Mouse (Mus musculus) MEL-GATA-1-ER (cell line): Measurements from ENCODE around the gene Tmem54.

Experiments used
- DNase-seq: peaks from one replicate; pipeline ENCODE4 v3.0.0-alpha.2; 2012; ENCODE audit warnings: low read depth; ENCODE audit errors: extremely low read depth

The Tmem54 gene

DNA sequence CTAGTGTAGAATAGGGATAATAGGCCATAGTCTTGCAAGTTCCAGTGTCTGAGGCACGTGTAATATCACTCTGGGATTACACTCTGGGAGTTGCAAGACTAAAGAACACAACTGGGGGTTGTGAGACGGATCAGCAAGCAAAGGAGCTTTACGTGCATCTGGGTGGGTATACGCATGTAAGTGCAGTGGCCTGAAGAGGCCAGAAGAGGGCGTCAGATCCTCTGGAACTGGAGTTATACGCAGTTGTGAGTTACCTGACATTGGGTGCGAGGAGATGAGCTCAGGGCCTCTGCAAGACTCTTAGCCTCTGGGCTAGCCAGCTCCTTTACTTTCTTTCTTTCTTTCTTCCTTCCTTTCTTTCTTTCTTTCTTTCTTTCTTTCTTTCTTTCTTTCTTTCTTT lies 8.3 kb upstream of the Tmem54 start:
- no peak for DNase-seq

DNA sequence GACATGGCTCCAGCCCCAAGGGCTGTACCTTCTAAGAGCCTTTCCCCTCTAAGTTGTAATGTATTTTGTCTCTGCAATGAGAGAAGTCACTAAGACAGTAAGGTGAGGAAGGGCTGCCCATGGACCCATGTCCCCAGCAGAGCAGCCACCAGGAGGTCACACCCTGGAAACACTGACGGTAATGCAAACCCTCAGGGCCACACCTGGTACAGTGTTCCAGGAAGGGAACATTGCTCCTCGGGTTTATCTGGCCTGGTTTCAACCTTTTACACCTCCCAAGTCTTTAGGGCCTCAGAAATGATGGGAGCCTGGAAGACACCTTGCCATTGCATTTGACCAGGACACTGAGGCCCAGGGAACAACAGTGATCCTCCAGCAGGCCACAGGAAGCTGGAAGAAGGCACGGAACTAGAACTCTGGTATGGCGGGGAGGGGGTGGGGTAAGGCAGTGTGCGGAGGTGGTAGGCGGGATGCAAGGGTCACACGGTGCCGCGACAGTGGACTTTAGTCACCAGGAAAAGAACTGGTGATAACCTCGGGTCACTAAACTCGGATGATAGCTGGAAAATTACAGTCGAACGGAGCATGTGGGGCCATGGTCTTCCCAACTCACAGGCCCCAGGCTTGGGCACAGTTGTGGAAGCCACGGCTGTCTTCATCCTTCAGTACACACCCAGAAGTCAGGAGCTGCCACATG lies 3.1 kb upstream of the Tmem54 start:
- DNase-seq: no peak

DNA sequence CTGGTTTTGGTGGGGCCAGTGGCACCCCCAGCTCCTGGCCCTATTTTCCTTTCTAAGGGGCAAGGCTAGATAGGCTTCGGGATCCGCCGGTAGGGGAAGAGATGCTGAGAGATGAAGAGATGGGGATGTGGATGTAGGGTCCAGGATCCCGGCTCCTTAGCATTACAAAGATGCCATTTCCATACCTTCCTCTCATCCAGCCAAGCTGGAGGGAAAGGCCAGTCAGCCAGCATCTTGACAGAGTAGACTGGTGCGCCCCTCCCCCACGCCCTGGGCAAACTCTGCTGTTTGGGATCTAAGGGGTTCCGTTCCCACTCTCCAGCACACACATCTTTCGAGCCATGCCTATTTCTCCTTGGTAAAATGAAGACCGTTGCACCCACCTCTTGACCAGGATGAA lies 725 bp downstream of the Tmem54 start:
- no peak for DNase-seq

DNA sequence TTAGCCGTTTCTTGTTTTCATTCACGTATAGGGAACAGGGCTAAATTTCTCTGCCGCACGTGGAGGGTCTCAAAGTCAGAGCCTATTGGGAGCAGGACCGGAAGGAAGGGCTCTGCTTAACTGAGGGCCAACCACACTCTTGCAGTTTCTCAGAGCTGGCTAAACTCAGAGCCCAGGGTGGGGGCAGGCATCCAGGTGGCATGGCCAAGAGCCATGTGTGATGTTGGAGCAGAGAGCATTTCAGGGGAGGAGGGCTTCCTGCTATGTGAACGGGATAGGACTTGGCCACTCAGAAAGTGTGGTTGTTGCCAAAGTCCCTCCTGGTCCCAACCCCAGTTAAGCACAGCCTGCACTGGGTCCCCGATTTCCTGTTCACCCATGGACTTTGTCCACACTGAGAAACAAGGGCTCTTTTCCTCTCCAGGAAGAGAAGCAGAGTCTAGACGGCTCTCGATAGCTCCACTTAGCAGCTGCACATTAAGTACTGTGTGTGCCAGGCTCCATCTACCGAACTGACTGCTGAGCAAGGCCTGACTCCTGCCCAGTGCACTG lies 2.1 kb downstream of the Tmem54 start:
- DNase-seq: no peak

DNA sequence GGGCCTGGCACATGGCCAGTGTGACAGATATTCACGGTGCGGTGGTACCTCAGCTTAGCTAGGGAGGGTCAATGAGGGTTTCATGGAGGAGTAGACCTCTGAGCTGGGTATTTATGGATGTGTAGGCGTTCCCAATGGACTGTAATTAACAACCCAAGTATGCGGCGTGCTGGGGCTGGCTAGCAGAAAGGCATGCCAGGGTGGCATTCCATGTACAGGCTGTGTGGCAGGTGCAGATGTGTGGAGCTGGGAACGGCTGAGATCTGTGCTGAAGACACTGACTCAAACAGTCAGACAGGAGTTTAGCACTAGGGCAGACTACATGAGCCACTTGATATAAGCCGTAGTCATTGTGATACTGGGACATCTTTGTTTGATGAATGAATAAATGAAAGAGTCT lies 3.3 kb downstream of the Tmem54 start:
- no peak for DNase-seq

DNA sequence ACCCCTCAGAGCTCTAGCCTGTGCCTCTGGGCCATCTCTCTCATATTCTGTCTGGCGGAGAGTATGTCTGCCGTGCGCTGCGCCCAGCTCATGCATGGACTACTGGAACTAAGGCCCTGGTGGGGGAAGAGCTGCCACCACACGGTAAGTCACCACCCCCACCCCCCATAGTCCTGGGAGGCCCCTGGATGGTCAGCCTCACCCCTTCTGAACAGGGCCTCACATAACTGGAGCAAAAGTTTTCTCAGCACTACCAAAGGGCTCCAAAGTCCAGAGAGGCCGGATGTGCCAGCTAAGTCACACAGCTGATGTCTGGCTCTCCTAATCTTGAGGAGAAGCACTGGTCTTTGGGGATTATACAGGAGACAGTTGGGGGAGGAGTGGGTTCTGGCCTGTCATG lies 5.5 kb downstream of the Tmem54 start:
- no peak for DNase-seq

DNA sequence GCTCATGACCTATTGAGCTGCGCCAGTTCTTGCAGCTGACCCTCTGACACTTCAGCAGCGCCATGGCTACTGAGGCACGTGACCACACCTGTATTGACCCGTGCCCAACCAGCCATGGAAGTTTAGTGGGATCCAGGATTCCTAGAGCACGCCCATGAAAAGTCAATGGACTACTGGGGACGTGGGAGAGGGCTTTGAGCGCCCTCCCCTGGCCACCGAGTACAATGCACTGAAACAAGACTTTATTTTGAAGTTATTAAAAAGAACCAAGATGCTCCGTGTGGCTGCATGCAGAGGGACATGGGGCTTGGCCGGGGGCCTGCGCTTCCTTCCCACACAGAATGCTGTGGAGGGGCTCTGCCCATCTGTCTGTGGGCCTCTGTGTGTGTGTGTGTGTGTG lies 6.0 kb downstream of the Tmem54 start:
- no peak for DNase-seq

DNA sequence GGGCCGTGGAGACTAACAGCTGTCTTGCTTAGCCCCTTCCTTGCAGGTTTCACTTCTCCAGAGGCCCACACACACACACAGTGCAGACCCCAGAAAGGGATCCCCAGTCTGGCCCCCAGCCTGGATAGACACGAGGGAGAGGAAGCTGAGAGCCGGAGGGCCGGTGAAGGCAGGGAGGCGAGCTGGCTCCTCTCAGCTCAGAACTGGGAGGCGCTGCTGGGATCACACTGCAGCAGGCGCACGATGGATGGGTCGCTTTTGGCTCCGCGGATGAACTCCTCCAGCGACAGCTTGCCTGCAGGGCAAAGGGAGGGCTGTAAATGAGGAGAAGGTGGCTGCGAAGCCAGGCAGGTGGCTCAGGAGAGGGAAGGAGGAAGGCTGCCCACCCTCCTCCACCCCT lies 6.9 kb downstream of the Tmem54 start:
- DNase-seq: no peak

DNA sequence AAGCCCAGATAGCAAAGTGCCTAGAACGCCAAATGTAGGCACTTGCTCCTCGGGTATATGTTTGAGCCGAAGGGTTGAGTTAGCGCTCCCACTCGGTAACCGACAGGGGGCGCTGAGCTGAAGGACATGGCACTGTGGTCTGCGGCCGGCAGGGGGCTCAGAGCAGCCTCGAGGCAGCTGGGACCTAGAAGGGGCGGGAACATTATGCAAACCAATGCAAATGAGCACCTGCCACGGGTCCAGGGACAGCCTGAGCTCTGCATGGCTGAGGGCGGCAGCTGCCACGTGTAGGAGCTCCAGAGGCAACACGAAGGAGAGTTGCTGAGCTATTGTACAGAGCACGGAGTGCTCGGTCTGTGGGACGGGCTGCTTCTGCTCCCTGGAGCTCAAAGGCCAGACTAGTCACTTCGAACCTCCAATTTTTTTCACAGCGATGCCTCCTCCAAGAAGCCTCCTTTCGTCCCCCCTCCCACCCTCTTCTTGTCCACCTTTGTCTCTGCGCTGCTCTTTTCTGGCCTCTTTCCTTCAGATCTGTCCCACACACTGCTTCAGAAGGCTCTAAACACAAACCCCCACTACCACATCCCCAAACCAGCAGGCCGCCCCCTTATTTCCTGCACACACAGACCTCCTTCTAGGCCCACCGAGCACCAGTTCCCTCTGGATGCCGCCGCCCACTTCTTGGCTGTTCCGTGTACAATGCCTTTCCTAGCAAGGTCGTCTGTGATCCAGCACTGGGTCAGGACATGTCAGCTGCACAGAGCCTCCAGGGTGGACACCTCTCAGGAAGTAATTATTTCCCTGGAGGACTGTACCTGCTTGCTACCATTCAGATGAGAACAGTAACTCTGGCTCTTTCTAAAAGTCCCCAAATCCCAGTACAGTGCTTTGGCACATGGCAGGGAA lies 8.0 kb downstream of the Tmem54 start:
- DNase-seq: peak; percentile 45

DNA sequence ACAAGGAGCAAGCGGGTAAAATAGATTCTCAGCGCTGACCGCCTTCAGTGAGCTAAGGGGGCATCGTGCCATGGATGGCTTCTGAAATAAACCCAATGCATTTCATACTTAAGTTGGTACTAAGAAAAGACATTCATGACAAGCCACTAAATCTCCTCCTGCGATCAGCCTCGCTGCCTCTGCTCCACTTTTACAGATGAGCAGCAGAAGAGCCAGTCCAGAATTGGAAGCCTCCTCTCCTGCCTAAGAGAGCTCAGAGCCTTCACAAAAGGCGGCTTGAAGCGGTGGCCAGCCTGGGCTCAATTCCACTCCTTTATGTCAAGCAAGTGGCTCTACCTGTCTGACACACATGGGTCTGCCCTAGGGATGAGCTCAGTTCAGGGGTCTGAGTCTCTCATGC lies 11.4 kb downstream of the Tmem54 start:
- DNase-seq: no peak

DNA sequence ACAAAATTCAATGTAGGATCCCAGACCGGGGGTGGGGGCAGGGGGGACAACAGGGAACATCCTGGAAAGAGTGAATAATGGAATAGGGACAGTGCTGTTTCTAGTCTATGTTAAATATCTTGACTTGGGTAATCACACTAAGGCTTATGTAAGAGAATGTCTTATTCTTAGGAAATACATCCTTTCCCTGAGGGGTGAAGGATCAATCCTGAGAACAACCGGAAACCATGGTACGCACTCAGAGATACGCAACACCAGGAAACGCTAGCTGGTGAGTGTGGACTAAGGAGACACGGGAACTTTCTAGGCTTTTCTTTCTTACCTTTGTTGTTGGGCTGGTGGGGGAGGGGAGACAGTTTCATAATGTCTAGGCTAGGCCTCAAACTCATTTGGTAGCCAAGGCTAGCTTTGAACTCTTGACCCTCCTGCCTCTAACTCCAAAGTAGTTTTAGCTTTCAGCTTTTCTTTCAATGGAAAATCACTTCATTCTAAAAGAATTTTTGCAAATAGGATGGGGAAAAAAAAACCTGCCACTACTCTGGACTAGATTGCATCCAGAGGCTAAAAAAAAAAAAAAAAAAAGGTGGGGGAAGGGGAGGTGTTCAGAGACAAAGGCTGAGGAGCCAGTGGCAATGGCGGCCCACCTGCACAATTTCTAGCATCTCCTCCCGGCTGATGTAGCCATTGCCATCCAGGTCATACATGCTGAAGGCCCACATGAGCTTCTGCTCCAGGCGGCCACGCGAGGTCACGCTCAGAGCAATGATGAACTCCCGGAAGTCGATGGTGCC lies 12.6 kb downstream of the Tmem54 start:
- DNase-seq: no peak

DNA sequence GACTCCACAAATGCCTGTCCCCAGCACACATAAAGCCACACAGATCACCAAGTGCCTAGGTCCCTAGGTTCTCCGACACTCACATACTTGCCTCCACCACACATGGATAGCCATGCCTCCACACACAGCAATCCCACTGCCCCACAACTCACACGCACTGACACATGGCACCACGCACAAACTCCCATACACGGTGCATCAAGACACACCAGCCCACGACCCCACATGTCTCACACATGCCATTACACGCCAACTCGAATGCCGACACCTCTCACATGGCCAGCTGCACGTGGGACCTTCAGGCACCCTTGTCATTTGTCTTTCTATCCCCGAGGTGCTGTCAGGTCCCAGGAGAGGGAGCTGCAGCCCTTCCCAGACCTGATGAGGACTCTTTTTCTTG lies 14.4 kb downstream of the Tmem54 start:
- DNase-seq: no peak

DNA sequence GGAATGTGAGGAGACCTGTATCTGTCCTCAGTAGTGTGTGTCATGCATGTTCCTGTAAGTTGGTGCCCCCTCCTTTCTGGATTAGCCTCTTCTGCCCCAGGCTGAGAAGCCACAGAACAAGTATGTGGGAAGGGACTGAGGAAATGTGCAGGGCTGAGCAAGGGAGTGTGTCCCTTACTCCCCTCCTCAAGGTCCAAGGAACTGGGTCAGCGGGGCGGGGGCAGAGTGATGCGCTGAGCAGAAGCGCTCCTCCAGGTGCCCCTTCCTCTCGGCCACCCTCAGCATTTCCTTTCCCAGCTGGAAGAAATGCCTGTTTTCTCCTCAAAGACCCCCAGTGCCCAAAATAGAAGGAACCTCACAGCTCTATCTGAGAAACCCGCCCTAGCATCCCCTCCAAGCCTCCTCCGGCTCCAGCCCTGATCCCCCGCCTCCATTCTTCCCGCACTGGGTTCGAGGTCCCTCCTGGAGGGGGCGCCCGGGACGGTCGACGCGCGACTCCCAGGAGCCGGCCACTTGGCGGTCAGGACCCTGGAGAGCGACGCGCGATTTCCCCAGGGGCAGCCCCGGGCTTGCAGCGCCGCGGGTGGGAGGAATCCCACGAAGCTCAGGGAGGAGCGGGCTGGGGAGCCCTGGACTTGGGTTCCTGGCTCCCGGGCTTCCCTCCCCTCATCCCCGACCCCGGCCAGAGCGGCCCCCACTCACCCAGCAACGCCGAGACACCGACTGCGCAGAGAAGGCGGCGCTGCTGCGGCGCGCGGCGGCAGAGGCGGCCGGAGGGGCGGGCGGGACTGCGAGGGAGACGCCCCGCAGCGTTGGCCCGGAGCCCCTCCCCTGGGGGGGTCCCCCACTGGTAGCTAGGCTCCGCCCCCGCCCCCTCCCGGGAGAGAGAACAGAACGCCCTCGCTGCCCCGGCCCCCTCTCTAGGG lies 15.4 kb downstream of the Tmem54 start:
- no peak for DNase-seq

DNA sequence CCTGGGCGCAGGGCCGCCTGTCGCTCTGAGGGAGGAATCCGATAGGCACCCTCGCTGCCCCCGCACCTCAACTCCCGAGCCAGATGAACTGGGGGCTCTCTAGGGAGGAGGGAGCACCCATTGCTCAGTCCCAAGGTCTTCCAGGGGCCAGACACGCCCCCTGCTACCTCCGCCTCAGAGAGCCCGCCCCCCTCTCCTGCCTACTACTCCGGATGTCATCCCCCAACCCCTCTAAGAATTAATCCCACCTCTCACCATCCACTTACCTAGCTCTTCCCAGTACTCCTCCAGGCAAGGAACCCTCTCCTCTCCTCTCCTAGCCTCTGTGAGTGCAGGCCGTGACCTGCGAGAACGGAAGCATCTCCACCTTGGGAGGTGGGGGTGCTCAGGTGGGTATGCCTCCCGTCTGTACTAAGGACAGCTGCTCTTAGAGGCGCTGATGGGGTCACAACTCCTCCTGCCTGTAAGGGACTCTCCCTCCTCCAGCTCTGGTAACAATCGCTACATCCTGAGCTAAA lies 16.3 kb downstream of the Tmem54 start, which contains the start of gene Hpca:
Gene Hpca, minus strand, starts transcription at position 468 of the 518 bp plus-strand sequence.
- DNase-seq: no peak

DNA sequence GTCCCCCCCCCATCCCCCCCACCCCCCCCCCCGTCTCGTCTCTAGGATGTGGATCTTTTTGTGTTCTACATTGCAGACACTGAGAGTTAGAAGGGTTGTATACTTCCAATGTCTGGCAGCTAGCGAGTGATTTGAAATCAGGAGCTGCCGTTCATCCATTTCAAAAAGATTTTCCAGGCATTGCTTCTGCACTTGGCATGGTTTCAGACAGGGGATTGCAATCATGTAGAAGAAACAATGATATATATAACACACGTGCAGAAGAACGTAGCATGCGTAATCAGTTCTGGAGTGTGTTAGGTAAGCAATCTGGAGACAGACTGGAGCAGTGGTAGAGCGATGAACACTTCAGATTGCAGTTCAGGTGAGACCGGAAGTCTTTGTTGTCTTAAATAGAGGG lies 16.8 kb downstream of the Tmem54 start:
- no peak for DNase-seq

DNA sequence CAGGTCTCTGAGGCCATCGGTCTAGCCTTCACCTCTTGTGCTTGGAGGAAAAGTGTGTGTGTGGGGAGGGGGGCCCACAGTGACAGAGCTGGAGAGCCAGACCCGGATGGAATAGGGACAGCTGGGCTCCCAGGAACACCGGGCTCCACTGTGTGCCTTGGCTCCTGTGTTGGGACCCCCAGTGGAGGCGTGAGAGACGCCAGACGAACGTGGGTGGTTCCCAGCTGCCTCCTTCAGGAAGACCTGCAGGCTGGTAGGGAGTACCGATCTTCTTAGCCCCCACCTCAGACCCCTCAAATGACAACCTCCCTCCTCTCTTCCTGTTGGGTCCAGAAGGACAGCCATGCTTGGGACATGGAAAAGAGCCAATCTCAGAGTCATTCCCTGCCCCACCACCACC lies 17.4 kb downstream of the Tmem54 start:
- DNase-seq: no peak

DNA sequence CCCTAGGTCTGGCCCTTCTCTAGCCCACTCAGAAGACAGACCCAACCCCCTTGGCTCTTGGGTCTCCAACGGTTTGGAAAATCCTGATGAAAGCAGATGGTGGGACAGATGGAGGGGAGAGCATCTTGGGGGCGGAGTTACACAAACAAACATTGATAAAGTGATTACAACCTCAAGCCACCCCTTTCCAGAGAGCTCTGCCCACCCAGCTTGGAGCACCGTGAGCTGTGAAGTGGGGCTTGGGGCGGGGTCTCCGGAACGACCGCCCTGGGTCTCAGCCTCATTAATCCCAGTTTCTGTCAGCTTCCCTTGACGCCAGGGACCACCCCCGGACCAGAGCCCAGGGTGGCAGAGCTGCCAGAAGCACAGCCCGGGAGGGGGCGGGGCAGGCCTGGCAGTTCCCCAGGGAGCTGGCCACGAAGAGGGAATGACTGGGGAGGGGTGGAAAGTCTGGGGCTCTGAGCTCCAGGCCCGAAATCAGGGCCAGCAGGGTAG lies 19.4 kb downstream of the Tmem54 start:
- no peak for DNase-seq

DNA sequence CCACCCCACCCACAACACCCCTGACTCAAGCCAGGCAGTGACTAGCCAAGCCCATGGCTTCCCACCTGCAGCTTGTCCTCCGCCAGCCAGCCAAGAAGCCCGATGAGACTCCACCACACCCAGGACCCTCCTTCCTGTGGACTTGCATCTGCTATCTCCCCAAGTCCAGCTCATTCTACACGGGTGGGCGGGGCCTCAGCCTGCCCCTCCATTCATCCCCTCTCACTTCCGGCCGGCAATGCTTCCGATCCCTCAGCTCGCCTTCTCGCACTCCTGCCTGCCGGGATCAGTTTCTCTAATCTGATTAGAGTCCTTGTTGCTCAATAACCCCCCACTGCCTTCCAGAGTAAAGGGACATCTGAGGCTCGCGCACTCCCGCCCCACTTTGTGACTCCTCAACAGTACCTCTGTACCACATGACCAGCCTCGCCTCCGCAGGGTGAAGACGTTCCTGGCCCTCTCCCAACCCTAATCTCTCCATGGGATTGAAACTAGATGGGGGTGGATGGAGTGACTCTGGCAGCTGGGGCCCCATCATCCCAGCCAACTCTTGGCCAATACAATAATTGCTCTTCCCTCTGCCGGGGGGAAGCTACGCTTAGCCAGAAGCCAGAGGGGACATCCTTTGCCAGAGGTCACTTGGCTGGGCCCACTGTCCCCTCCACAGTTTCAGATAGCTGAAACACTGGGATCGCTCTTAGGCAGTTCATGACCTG lies 20.5 kb downstream of the Tmem54 start:
- no peak for DNase-seq

DNA sequence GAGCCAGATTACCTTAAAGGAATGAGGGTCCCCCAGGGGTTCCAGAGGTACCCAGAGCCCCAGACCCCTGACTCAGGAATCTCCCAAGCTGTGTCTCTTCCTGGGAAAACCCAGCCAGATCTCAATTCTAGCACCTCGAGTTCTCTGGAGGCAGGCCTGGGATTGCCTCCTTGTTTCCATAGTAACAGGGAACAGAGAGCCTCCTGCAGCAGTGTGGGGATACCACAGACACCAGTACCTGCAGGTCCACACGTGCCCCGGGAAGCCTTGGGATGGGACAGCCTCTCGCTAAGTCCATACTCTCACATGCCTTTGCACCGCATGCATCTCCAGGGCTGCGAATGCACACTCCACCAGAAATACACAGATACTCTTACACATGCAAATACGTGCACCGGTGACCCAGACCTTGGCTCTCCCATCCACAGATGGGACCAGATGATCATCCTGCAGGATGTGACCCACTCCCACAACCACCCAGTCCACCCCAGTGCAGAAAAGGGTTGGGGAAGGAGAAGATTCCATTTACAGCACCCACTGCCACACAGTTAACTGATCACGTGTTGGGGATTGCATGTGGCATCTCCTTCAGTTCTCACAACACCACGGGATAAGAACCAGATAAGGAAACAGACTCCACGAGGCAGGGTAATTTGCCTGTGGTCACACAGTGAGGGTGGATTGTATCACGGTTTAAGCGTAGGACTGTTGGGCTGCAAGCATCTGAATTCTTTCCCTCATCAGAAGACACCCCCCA lies 23.4 kb downstream of the Tmem54 start:
- no peak for DNase-seq
